ENCODE assay signal across 9 mouse cellular contexts in the genomic region with DNA sequence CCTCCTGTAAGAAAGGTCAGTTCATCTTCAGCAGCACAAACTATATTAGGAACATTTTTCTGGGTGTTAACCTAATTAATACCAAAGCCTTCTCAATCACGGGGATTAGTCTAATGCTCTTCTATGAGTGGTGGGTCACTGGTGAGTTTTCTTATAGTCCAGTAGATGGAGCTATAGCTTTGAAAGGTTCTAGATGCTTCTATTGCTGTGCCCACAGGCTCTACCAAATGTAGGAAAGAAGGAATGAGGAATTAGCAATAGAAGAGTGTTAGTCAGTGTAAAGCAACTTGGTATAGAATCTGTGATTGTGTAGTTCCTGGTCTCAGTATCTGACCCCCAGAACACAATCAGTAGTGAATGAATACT.
DNase-seq lines count a peak whose midpoint lies in the region; ATAC-seq and TF ChIP-seq lines count a peak whose summit lies in the region.
"Had no signal": no experiment of that assay in that cellular context is flagged by ENCODE, and none has a peak within 500 bp of the region (broad histone marks: within the 10 kb centered on the region; RNA-seq: fewer than 3 reads in every experiment).

No protein-coding gene starts in this region.

- H3K27ac ChIP-seq in kidney, adult 2 months (ENCODE audit: insufficient read depth, low read depth, low read length), result no peak overlapping the region
- H3K27ac ChIP-seq in kidney, embryonic 16.5 days (ENCODE audit: low read length), result no peak overlapping the region

- H3K4me1 ChIP-seq in kidney, adult 2 months (ENCODE audit: control insufficient read depth, insufficient read depth, low read length), result no peaks in the 10 kb centered on the region
- H3K4me1 ChIP-seq in kidney, embryonic 16.5 days (ENCODE audit: insufficient read depth, low read length), result no peaks in the 10 kb centered on the region

- H3K27me3 ChIP-seq in kidney, adult 2 months (replicated peaks; ENCODE audit: control insufficient read depth, insufficient read depth, low read length), result no peaks in the 10 kb centered on the region
- no peaks in the 10 kb centered on the region for H3K27me3 ChIP-seq in kidney, embryonic 16.5 days (ENCODE audit: insufficient read depth, low read length)

- ATAC-seq in kidney, embryonic 16.5 days (ENCODE audit: low FRiP score, low TSS enrichment), result no peak
- ATAC-seq in granulocyte monocyte progenitor cell, adult 5-6 weeks (replicated peaks; ENCODE audit: poor library complexity, severe bottlenecking), result peak; percentile 52

- TF ChIP-seq POLR2A in kidney, adult 2 months (IDR thresholded peaks at IDR 0.05; ENCODE audit: low read depth, low read length), result no peak

- H3K9ac ChIP-seq in kidney, embryonic 16.5 days (replicated peaks; ENCODE audit: low read length), result no peak overlapping the region

- no peak overlapping the region for H3K4me3 ChIP-seq in kidney, adult 2 months (ENCODE audit: insufficient read depth, low read depth, low read length)
- H3K4me3 ChIP-seq in kidney, embryonic 16.5 days (ENCODE audit: low read length), result no peak overlapping the region
- H3K4me3 ChIP-seq: megakaryocyte, embryonic 14.5 days had no signal

- H3K4me2 ChIP-seq in kidney, embryonic 16.5 days (replicated peaks; ENCODE audit: low read depth, low read length), result no peak overlapping the region

- H3K9me3 ChIP-seq in kidney, embryonic 16.5 days (ENCODE audit: low read length), result no peaks in the 10 kb centered on the region
- H3K9me3 ChIP-seq: megakaryocyte, embryonic 14.5 days had no signal

- DNase-seq in adrenal gland, adult 2 months, result peak; percentile 5
- no peak for DNase-seq in adrenal gland, postnatal 4 days (ENCODE audit: low spot score in 2 of 2)
- DNase-seq in kidney, adult 2 months, result peak; percentile 43
- DNase-seq in A20 (ENCODE audit: low read depth, low spot score), result peak; percentile 64
- DNase-seq in right cerebral cortex, adult 2 months (ENCODE audit: low spot score in 2 of 2), result no peak
- DNase-seq in adrenal gland, postnatal 36 days, result no peak

- TF ChIP-seq CTCF in kidney, adult 2 months (conservative IDR thresholded peaks at IDR 0.05; ENCODE audit: insufficient read depth, insufficient read length, low read depth, low read length), result 0 out of 2 replicates have a peak, but pooled peaks have one; percentile 7

- no peaks in the 10 kb centered on the region for H3K36me3 ChIP-seq in kidney, adult 2 months (ENCODE audit: control insufficient read depth, insufficient read depth, low read length)
- H3K36me3 ChIP-seq in kidney, embryonic 16.5 days (ENCODE audit: insufficient read depth, low read length), result no peaks in the 10 kb centered on the region

- WGBS in kidney, adult 2 months, result 4% methylated on average over 1 of the region's 1 CpGs
- 11% methylated on average over 1 of the region's 1 CpGs for WGBS in kidney, embryonic 16.5 days

Comparison
In these comparisons a context has a peak if more than half of its experiments do, and no peak if none do; other contexts are left out.
1. DNase-seq: peak in adrenal gland, adult 2 months (single experiment), kidney, adult 2 months (single experiment) and A20 (single experiment); none in adrenal gland, postnatal 4 days (0 of 2), right cerebral cortex, adult 2 months (0 of 2) and adrenal gland, postnatal 36 days (0 of 2).